Mouse (Mus musculus) frontal cortex, adult (tissue): ENCODE measurements around the gene Cps1.
A peak's percentile ranks its signal among the peaks of the same experiment; 100 is the strongest.

ENCODE experiments used
- ATAC-seq: cut with Nextera tagmentation; 2 replicates; pipeline ENCODE4 v1.9.2; 2017; ENCODE audit warnings: mild to moderate bottlenecking, moderate library complexity, mixed read lengths; ENCODE audit not compliant: low TSS enrichment

Gene Cps1

DNA sequence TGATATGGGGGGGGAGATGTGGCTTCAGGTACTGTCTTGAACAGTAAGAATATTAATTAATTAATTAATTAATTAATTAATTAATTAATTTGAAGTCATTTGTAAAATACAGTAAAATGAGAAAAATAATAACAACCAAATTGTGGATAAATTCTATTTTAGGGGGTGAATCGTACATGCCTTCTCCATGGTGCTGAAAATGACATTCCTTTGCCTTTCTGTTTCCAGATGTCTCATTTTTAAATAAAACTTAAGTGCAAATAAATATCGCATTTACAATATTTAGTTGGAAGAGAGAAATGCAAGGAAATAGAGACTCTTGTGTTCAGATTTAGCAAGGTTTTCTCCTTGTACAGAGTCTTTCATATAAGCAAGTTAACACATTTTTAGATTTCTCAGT lies 112.0 kb downstream of the Cps1 start:
- ATAC-seq, result no peak

DNA sequence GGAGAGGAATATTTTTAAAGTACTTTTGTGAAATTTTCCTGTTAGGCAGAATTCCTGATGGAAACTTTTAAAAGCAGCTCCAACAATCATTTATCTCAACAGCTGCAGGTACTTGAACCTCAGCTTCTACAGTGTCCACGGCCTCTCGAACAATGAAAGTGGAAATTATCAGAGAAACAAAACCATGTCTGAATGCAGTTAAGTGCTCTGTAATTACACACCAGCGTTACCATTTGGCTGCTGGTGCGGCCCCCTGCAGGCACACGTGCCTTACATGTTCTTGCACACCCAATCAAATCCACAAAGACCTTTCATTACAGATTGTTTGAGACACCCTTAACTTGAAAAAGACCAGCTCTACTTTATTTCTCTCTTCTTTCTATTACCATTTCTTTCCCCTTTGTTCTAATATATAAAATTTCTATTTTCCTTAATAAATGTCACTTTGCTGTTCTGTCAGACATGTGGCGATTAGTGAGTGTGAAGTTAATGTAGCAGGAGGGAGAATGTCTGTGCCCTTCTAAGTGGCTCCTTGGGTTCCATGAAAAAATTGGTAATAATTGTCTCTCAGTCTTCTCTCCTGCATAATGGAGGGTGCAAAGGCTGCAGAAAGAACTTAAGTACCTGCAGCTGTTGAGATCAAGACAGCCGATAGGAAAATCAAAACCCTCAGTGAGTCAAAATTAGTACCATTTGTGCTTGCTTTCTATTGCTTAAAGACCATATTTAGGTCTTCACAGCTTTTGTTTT lies 112.8 kb downstream of the Cps1 start:
- ATAC-seq, result no peak

DNA sequence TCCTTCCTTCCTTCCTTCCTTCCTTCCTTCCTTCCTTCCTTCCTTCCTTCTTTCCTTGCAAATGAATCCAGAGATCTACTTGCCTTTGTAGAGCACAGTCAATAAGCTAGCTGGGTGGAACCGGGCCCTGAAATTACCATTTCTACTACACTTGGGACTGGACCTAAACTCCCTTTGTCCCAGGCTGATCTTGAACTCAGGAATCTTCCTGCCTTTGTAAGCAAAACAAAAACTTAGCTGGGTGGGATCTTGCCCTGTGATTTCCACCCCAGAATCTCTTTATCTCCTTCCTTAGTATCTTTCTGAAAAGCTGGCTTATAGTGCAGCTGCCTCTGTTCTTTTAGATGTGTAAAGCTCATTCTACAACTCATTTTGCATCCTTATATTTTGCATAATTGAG lies 115.6 kb downstream of the Cps1 start:
- no peak for ATAC-seq

DNA sequence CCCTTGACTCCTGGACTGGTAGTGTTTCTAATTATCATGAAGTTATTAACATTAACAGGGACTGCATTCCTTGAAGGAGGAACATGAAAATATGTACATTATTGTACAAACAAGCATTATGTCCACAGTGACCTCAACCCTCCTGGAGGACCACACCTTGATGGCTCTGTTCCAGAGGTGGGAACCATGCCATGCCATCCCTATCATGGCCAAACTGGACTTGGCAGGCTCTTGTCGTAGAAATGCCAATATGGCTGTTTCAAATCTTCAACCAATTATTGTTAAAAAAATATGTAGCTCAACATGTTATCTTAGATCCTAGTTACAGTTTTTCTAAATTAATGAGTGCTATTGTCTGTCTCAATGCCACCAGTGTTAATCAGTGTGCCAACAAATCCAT lies 116.1 kb downstream of the Cps1 start:
- no peak for ATAC-seq

DNA sequence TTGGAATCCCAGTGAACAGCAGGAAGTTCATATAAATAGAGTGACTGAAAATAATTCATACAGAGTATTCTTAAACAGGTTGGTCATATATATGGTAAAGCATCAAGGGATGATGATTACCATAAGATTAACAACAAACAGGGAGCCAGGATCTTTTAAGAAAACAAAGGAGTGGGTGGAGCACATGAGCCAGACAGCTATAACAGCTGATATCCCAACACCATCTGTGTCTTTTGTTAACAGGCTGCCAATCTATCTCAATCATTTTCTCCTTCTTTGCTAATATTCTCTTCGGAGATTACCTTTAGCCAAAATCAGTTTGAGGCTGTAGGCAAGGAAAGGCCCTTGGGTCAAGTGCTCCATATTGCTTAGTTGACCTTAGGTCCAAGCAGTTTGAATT lies 142.4 kb downstream of the Cps1 start:
- ATAC-seq, result no peak

DNA sequence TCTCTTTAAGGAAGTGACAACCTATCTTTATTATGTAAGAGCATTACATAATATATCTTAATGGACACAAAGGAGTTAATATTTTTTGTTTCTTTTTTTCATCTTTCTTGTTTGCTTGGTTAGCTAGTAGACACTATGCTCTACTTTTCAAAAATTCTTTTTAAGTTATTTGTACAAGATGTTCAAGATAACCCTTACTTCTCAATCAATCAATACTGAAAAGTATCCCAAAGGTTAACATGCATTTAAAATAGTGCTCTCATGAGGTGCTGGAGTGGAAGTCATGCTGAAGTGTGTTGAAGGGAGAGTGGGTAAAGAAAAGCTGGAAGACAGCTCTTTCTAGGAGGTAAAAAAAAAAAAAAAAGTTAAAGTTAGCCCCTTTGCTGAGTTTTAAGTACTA lies 145.1 kb downstream of the Cps1 start:
- ATAC-seq, result no peak

DNA sequence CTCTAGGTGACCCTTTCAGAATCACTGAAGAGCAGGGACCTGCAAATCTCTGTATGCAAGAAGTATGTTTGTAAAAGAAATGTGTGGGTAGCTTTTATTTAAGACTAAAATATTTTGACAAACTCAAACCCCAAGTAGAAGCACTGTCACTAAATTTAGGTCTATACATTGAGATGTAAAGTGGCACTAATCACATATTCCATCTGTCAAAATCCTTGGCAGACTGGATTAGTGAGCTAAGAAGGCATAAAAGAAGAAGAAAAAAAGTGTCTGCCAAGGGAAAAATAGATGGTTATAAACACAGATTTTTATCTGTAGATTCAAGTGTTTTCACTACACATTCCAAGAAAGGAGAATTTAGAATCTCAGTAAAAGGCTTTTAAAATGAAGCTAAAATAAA lies 145.6 kb downstream of the Cps1 start:
- peak; percentile 80 for ATAC-seq

DNA sequence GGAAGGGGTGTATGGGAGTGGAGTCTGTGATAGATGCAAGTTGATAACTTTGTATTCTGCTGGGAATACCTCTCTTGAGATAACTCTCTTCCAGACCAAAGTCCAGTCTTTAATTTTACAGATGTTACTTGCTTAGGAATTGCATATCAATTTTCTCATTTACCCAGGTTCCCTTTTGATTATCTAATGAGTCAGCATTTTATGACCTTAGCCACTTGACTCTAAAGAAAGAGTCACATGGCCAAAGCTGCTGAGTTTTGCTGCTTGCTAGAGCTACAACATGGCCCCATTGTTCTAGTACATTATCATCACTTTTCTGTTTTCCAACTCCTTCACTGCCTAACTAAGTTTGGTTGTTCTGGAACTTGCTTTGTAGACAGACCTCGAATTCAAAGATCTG lies 153.4 kb downstream of the Cps1 start:
- ATAC-seq, result no peak
